Mouse (Mus musculus) MEL (cell line): ENCODE results near the gene Hp. TPM values are rescaled to one million over a fixed set of nuclear protein-coding genes. Genes with fewer than 3 reads are reported as not detected.

Experiments used
- DNase-seq: peaks from one replicate; pipeline ENCODE4 v3.0.0; 2011; ENCODE audit warnings: low read depth, low spot score
- H3K27ac ChIP-seq: 2 replicates; pipeline ENCODE4 v1.5.1; 2012; ENCODE audit warnings: low read depth, mild to moderate bottlenecking, control low read depth, low read length, moderate library complexity; ENCODE audit not compliant: control insufficient read depth
- H3K27me3 ChIP-seq, 2 experiments: fragments of 150-350 bp in 1 of 2; sonication (generic) in 1 of 2; 2 replicates each; pipeline ENCODE4 v1.6.1; 2012; ENCODE audit warnings: low read length in 2 of 2, mild to moderate bottlenecking in 2 of 2, improper control_type of control experiment in 1 of 2, moderate library complexity in 1 of 2; ENCODE audit not compliant: insufficient read depth in 2 of 2, control insufficient read depth in 1 of 2
- H3K36me3 ChIP-seq, 2 experiments: 2 replicates each; pipeline ENCODE4 v1.6.1; 2012 to 2014; ENCODE audit warnings: low read length in 2 of 2, improper control_type of control experiment in 1 of 2, inconsistent platforms in 1 of 2, mild to moderate bottlenecking in 1 of 2; ENCODE audit not compliant: insufficient read depth in 2 of 2, control insufficient read depth in 1 of 2
- H3K4me1 ChIP-seq, 2 experiments: fragments of 150-350 bp in 1 of 2; sonication (generic) in 1 of 2; 2 replicates each; pipeline ENCODE4 v1.6.1; 2012; ENCODE audit warnings: low read length in 2 of 2, improper control_type of control experiment in 1 of 2, mild to moderate bottlenecking in 1 of 2; ENCODE audit not compliant: insufficient read depth in 2 of 2, control insufficient read depth in 1 of 2
- H3K4me3 ChIP-seq, 2 experiments: fragments of 150-350 bp in 1 of 2; sonication (generic) in 1 of 2; 2 replicates each; pipeline ENCODE4 v1.5.1; 2012; ENCODE audit warnings: low read depth in 2 of 2, low read length in 2 of 2, mild to moderate bottlenecking in 2 of 2, moderate library complexity in 2 of 2, control low read depth in 1 of 2, improper control_type of control experiment in 1 of 2; ENCODE audit not compliant: control insufficient read depth in 1 of 2, insufficient read depth in 1 of 2
- H3K79me2 ChIP-seq: 2 replicates; pipeline ENCODE4 v1.6.1; 2012; ENCODE audit warnings: mild to moderate bottlenecking, low read length, moderate library complexity; ENCODE audit not compliant: control insufficient read depth, poor library complexity, insufficient read depth
- H3K9ac ChIP-seq: 2 replicates; pipeline ENCODE4 v1.6.1; 2012; ENCODE audit warnings: low read depth, mild to moderate bottlenecking, control low read depth, low read length, moderate library complexity; ENCODE audit not compliant: control insufficient read depth, poor library complexity, severe bottlenecking
- H3K9me3 ChIP-seq: fragments of 150-350 bp; sonication (generic); replicated peaks from 2 replicates; pipeline ENCODE4 v1.6.1; 2012; ENCODE audit warnings: mild to moderate bottlenecking, low read length, improper control_type of control experiment, moderate library complexity; ENCODE audit not compliant: insufficient read depth
- BHLHE40 ChIP-seq: IDR thresholded peaks from 2 replicates; pipeline ENCODE4 v1.6.1; 2012; ENCODE audit warnings: low read depth, mild to moderate bottlenecking, inconsistent platforms, low read length, improper control_type of control experiment, borderline replicate concordance
- CHD1 ChIP-seq: IDR thresholded peaks from 2 replicates; pipeline ENCODE4 v1.6.1; 2012; ENCODE audit warnings: low read depth, mild to moderate bottlenecking, inconsistent platforms, low read length, improper control_type of control experiment
- CHD2 ChIP-seq: IDR thresholded peaks from 2 replicates; pipeline ENCODE4 v1.6.1; 2011; ENCODE audit warnings: low read length, improper control_type of control experiment
- CTCF ChIP-seq, 3 experiments: IDR thresholded peaks in 2 of 3; conservative IDR thresholded peaks in 1 of 3; 2 replicates each; pipeline ENCODE4 v1.5.1; 2011 to 2012; ENCODE audit warnings: low read length in 3 of 3, low read depth in 2 of 3, mild to moderate bottlenecking in 2 of 3, improper control_type of control experiment in 1 of 3, inconsistent platforms in 1 of 3, mixed read lengths in 1 of 3, moderate library complexity in 1 of 3; ENCODE audit not compliant: control insufficient read depth in 1 of 3, insufficient read depth in 1 of 3, poor library complexity in 1 of 3, severe bottlenecking in 1 of 3
- ELF1 ChIP-seq: IDR thresholded peaks from 2 replicates; pipeline ENCODE4 v1.6.1; 2014; ENCODE audit warnings: low read depth, mild to moderate bottlenecking, inconsistent platforms, low read length, improper control_type of control experiment, moderate library complexity
- EP300 ChIP-seq, 2 experiments: IDR thresholded peaks; 2 replicates each; pipeline ENCODE4 v1.6.1; 2011; ENCODE audit warnings: improper control_type of control experiment in 2 of 2, low read length in 2 of 2, low read depth in 1 of 2, mild to moderate bottlenecking in 1 of 2
- ETS1 ChIP-seq: IDR thresholded peaks from 2 replicates; pipeline ENCODE4 v1.6.1; 2012; ENCODE audit warnings: low read depth, mild to moderate bottlenecking, inconsistent platforms, low read length, improper control_type of control experiment, moderate library complexity
- GABPA ChIP-seq: IDR thresholded peaks from 2 replicates; pipeline ENCODE4 v1.6.1; 2012; ENCODE audit warnings: low read depth, mild to moderate bottlenecking, inconsistent platforms, low read length, improper control_type of control experiment, moderate library complexity
- GATA1 ChIP-seq: IDR thresholded peaks from 2 replicates; pipeline ENCODE4 v1.6.1; 2011; ENCODE audit warnings: low read depth, low read length, improper control_type of control experiment
- JUND ChIP-seq: IDR thresholded peaks from 2 replicates; pipeline ENCODE4 v1.6.1; 2011; ENCODE audit warnings: low read depth, mild to moderate bottlenecking, improper control_type of control experiment, low read length
- KAT2A ChIP-seq: conservative IDR thresholded peaks from 2 replicates; pipeline ENCODE4 v1.6.1; 2012; ENCODE audit warnings: low read depth, low read length, improper control_type of control experiment, inconsistent platforms
- MAFK ChIP-seq: IDR thresholded peaks from 2 replicates; pipeline ENCODE4 v1.6.1; 2011; ENCODE audit warnings: low read depth, mild to moderate bottlenecking, low read length, improper control_type of control experiment, borderline replicate concordance
- MAX ChIP-seq: IDR thresholded peaks from 2 replicates; pipeline ENCODE4 v1.6.1; 2011; ENCODE audit warnings: low read length, improper control_type of control experiment
- MAZ ChIP-seq: IDR thresholded peaks from 2 replicates; pipeline ENCODE4 v1.6.1; 2012; ENCODE audit warnings: low read depth, mild to moderate bottlenecking, inconsistent platforms, low read length, improper control_type of control experiment
- MXI1 ChIP-seq: IDR thresholded peaks from 2 replicates; pipeline ENCODE4 v1.6.1; 2011; ENCODE audit warnings: mild to moderate bottlenecking, low read depth, low read length, improper control_type of control experiment
- MYB ChIP-seq: IDR thresholded peaks from 2 replicates; pipeline ENCODE4 v1.6.1; 2011; ENCODE audit warnings: mild to moderate bottlenecking, low read depth, low read length, improper control_type of control experiment
- MYC ChIP-seq: IDR thresholded peaks from 2 replicates; pipeline ENCODE4 v1.6.1; 2011; ENCODE audit warnings: low read depth, mild to moderate bottlenecking, low read length, improper control_type of control experiment, moderate library complexity
- NELFE ChIP-seq: IDR thresholded peaks from 2 replicates; pipeline ENCODE4 v1.6.1; 2011; ENCODE audit warnings: low read depth, low read length, improper control_type of control experiment
- NRF1 ChIP-seq: IDR thresholded peaks from 2 replicates; pipeline ENCODE4 v1.6.1; 2014; ENCODE audit warnings: low read depth, mild to moderate bottlenecking, inconsistent platforms, low read length, improper control_type of control experiment, moderate library complexity; ENCODE audit not compliant: poor library complexity, insufficient read depth, severe bottlenecking
- POLR2A ChIP-seq, 2 experiments: IDR thresholded peaks; 2 replicates each; pipeline ENCODE4 v1.6.1; 2011 to 2012; ENCODE audit warnings: low read length in 2 of 2, mild to moderate bottlenecking in 2 of 2, control low read depth in 1 of 2, improper control_type of control experiment in 1 of 2, low read depth in 1 of 2, moderate library complexity in 1 of 2; ENCODE audit not compliant: control insufficient read depth in 1 of 2, insufficient read depth in 1 of 2, poor library complexity in 1 of 2
- POLR2AphosphoS2 ChIP-seq: IDR thresholded peaks from 2 replicates; pipeline ENCODE4 v1.6.1; 2011; ENCODE audit warnings: low read length, improper control_type of control experiment
- POLR2AphosphoS5 ChIP-seq: IDR thresholded peaks from 2 replicates; pipeline ENCODE4 v1.6.1; 2012; ENCODE audit warnings: low read depth, borderline replicate concordance, mild to moderate bottlenecking, inconsistent platforms, low read length, moderate library complexity, mixed read lengths
- RAD21 ChIP-seq: IDR thresholded peaks from 2 replicates; pipeline ENCODE4 v1.6.1; 2011; ENCODE audit warnings: mild to moderate bottlenecking, low read depth, low read length, improper control_type of control experiment
- RCOR1 ChIP-seq: IDR thresholded peaks from 2 replicates; pipeline ENCODE4 v1.6.1; 2012; ENCODE audit warnings: low read depth, mild to moderate bottlenecking, inconsistent platforms, low read length, improper control_type of control experiment
- SIN3A ChIP-seq: IDR thresholded peaks from 2 replicates; pipeline ENCODE4 v1.6.1; 2012; ENCODE audit warnings: low read length, improper control_type of control experiment, inconsistent platforms
- SMC3 ChIP-seq: IDR thresholded peaks from 2 replicates; pipeline ENCODE4 v1.6.1; 2011; ENCODE audit warnings: low read depth, low read length, improper control_type of control experiment
- TAL1 ChIP-seq: IDR thresholded peaks from 2 replicates; pipeline ENCODE4 v1.6.1; 2012; ENCODE audit warnings: mild to moderate bottlenecking, inconsistent platforms, low read length, moderate library complexity, mixed read lengths
- TBP ChIP-seq: IDR thresholded peaks from 2 replicates; pipeline ENCODE4 v1.8.0; 2011; ENCODE audit warnings: low read depth, low read length, improper control_type of control experiment
- TCF12 ChIP-seq: IDR thresholded peaks from 2 replicates; pipeline ENCODE4 v1.6.1; 2014; ENCODE audit warnings: low read depth, mild to moderate bottlenecking, inconsistent platforms, low read length, improper control_type of control experiment, moderate library complexity
- UBTF ChIP-seq: IDR thresholded peaks from 2 replicates; pipeline ENCODE4 v1.6.1; 2012; ENCODE audit warnings: low read depth, mild to moderate bottlenecking, inconsistent platforms, low read length, improper control_type of control experiment, moderate library complexity, borderline replicate concordance; ENCODE audit not compliant: insufficient read depth
- USF1 ChIP-seq: IDR thresholded peaks from 2 replicates; pipeline ENCODE4 v1.6.1; 2014; ENCODE audit warnings: low read depth, mild to moderate bottlenecking, inconsistent platforms, low read length, improper control_type of control experiment, moderate library complexity
- USF2 ChIP-seq, 2 experiments: IDR thresholded peaks; 2 replicates each; pipeline ENCODE4 v1.6.1; 2011 to 2012; ENCODE audit warnings: improper control_type of control experiment in 2 of 2, low read length in 2 of 2, borderline replicate concordance in 1 of 2, inconsistent platforms in 1 of 2, low read depth in 1 of 2, mild to moderate bottlenecking in 1 of 2; ENCODE audit not compliant: insufficient read depth in 1 of 2
- ZKSCAN1 ChIP-seq: IDR thresholded peaks from 2 replicates; pipeline ENCODE4 v1.6.1; 2012; ENCODE audit warnings: low read depth, mild to moderate bottlenecking, inconsistent platforms, low read length, improper control_type of control experiment, moderate library complexity
- ZMIZ1 ChIP-seq: IDR thresholded peaks from 2 replicates; pipeline ENCODE4 v1.6.1; 2012; ENCODE audit warnings: low read depth, mild to moderate bottlenecking, inconsistent platforms, low read length, improper control_type of control experiment, moderate library complexity
- ZNF384 ChIP-seq: IDR thresholded peaks from 2 replicates; pipeline ENCODE4 v1.6.1; 2012; ENCODE audit warnings: low read depth, mild to moderate bottlenecking, inconsistent platforms, low read length, improper control_type of control experiment
- polyA plus RNA-seq, 2 experiments: library from polyadenylated mRNA; stranded (reverse) in 1 of 2; unstranded in 1 of 2; fragments of >175 nt in 1 of 2; fragments of >200 nt in 1 of 2; gene quantifications; 2 replicates each; pipeline versions ENCODE4 v1.2.1 to v1.2.4; 2012; ENCODE audit warnings: low replicate concordance in 2 of 2, low read depth in 1 of 2; ENCODE audit not compliant: insufficient read length in 2 of 2, insufficient read depth in 1 of 2, missing spikeins in 1 of 2
- total RNA-seq: library from RNA; depleted of rRNA; stranded (reverse); fragments of 300-350 nt; gene quantifications from 2 replicates; pipeline ENCODE4 v1.2.3, GENCODE M21; 2012

Gene Hp
- total and polyA plus RNA-seq, 3 experiments = 0.08 to 0.19 TPM; not detected in 1

- DNase-seq = peak; percentile 100
- Histone ChIP-seq H3K79me2 (peaks cover 18% of the 10 kb centered on the region), H3K27ac (peak within 1 kb of the TSS; percentile 90), H3K27me3 (no peaks in the 10 kb centered on the region), H3K4me1 (peaks cover 3 to 14% of the 10 kb centered on the region in 2 experiments; a peak in 2 of 4 replicates), H3K9ac (peak within 1 kb of the TSS; percentile 93), H3K36me3 (peaks cover 6 to 9% of the 10 kb centered on the region in 2 experiments; a peak in 3 of 4 replicates), H3K9me3 (no peaks in the 10 kb centered on the region), H3K4me3 (peak within 1 kb of the TSS; percentile 75 to 91)
- peak; percentile 87 for TF ChIP-seq MXI1
- TF ChIP-seq MYC = peak; percentile 82
- TF ChIP-seq POLR2AphosphoS2 = 0 out of 2 replicates have a peak, but pooled peaks have one; percentile 9
- TF ChIP-seq TAL1 = no peak
- peak; percentile 100 for TF ChIP-seq ZNF384
- peak; percentile 72; the same call in 1 of the 2 replicates for TF ChIP-seq NELFE
- TF ChIP-seq ELF1 = peak; percentile 95
- TF ChIP-seq TCF12 = peak; percentile 49; the same call in 1 of the 2 replicates
- TF ChIP-seq MAZ = peak; percentile 88
- peak; percentile 85 for TF ChIP-seq KAT2A
- TF ChIP-seq CHD2 = peak; percentile 26; the same call in 1 of the 2 replicates
- TF ChIP-seq USF2 (IDR thresholded peaks at IDR 0.05; ENCODE audit: borderline replicate concordance in 1 of 2, insufficient read depth in 1 of 2, low read depth in 1 of 2, low read length in 2 of 2) = no peak
- TF ChIP-seq JUND = peak; percentile 91
- no peak for TF ChIP-seq GABPA
- peak in 1 of 2 experiments; percentile 48; a peak in 1 of 4 replicates for TF ChIP-seq EP300 (IDR thresholded peaks at IDR 0.05; ENCODE audit: low read depth in 1 of 2, low read length in 2 of 2)
- TF ChIP-seq USF1 = 0 out of 2 replicates have a peak, but pooled peaks have one; percentile 19
- TF ChIP-seq UBTF = no peak
- peak; percentile 8; the same call in 1 of the 2 replicates for TF ChIP-seq MYB
- TF ChIP-seq ZKSCAN1 = peak; percentile 60; the same call in 1 of the 2 replicates
- TF ChIP-seq ZMIZ1 = no peak
- TF ChIP-seq MAX = peak; percentile 79
- TF ChIP-seq SMC3 = no peak
- 0 out of 2 replicates have a peak, but pooled peaks have one; percentile 38 for TF ChIP-seq NRF1
- no peak for TF ChIP-seq CTCF (IDR thresholded peaks at IDR 0.05 in 2 of 3, conservative IDR thresholded peaks at IDR 0.05 in 1 of 3; ENCODE audit: control insufficient read depth in 1 of 3, insufficient read depth in 1 of 3, low read depth in 2 of 3, low read length in 3 of 3, poor library complexity in 1 of 3, severe bottlenecking in 1 of 3)
- TF ChIP-seq RCOR1 = 0 out of 2 replicates have a peak, but pooled peaks have one; percentile 29
- no peak for TF ChIP-seq RAD21
- TF ChIP-seq POLR2AphosphoS5 = no peak
- no peak for TF ChIP-seq MAFK
- 0 out of 2 replicates have a peak, but pooled peaks have one; percentile 62 for TF ChIP-seq CHD1
- peak; percentile 66 for TF ChIP-seq ETS1
- peak; percentile 86 for TF ChIP-seq TBP
- TF ChIP-seq BHLHE40 = no peak; the same call in 1 of the 2 replicates
- TF ChIP-seq SIN3A = peak; percentile 97
- TF ChIP-seq GATA1 = peak; percentile 57; the same call in 1 of the 2 replicates
- peak; percentile 45 to 71; a peak in 2 of 4 replicates for TF ChIP-seq POLR2A (IDR thresholded peaks at IDR 0.05; ENCODE audit: control insufficient read depth in 1 of 2, insufficient read depth in 1 of 2, low read depth in 1 of 2, low read length in 2 of 2, poor library complexity in 1 of 2)
Observed at GRCm38 (mm10) chr8:109565498-109566333, 13.3 kb downstream of the Hp start, which contains the start of the genes Dhx38 and Txnl4b. TSS of gene Dhx38 (minus strand) at chr8:109565861. TSS of gene Txnl4b (plus strand) at chr8:109565892.
